Mouse (Mus musculus) bone marrow macrophage, adult 2 months (primary cell): ENCODE measurements around the gene Fbxw9.

ENCODE experiments used
- CTCF ChIP-seq: IDR thresholded peaks from 2 replicates; pipeline ENCODE4 v1.5.1; 2012; ENCODE audit warnings: low read depth, mild to moderate bottlenecking, low read length, moderate library complexity
- POLR2A ChIP-seq: IDR thresholded peaks from 2 replicates; pipeline ENCODE4 v1.6.1; 2012; ENCODE audit warnings: mild to moderate bottlenecking, low read depth, low read length, borderline replicate concordance

GRCm38 (mm10) chr8:85062603-85063002 lies 2.7 kb downstream of the Fbxw9 start:
- TF ChIP-seq CTCF = no peak
- TF ChIP-seq POLR2A = no peak
